Mouse (Mus musculus) embryonic fibroblast, embryonic 13.5 days (primary cell): ENCODE measurements at regions not wholly inside any gene's neighbourhood (a gene's known extent, or its start where the extent isn't known, plus 50 kb on each side); places are given as distances from the start of the nearest gene placed in this dataset.

Experiments
- CTCF ChIP-seq: IDR thresholded peaks from 2 replicates; pipeline ENCODE4 v1.5.1; 2011; ENCODE audit warnings: mild to moderate bottlenecking, control low read depth, low read length, moderate library complexity, borderline replicate concordance; ENCODE audit not compliant: insufficient read depth
- POLR2A ChIP-seq: IDR thresholded peaks from 2 replicates; pipeline ENCODE4 v1.6.1; 2011; ENCODE audit warnings: low read depth, mild to moderate bottlenecking, control low read depth, low read length, moderate library complexity

- TF ChIP-seq POLR2A = no peak
- TF ChIP-seq CTCF = no peak
These were observed 187.3 kb upstream of the Gm11146 start for GRCm38 (mm10) chr16:77789206-77789605.
